Mouse (Mus musculus) lung, adult 18-20 months (tissue): ENCODE results near the gene 1700016K19Rik.

Experiments used
- DNase-seq, 2 experiments: peaks; one replicate each; pipeline ENCODE4 v3.0.0; 2022; ENCODE audit warnings: mixed read lengths in 2 of 2

The 1700016K19Rik gene

GRCm38 (mm10) chr11:75999440-76000155, at the start of gene 1700016K19Rik:
1700016K19Rik (plus strand) TSS chr11:75999912.
- peak; percentile 86 to 90 for DNase-seq

GRCm38 (mm10) chr11:75950459-75950858, 49.3 kb upstream of the 1700016K19Rik start:
- no peak for DNase-seq

- DNase-seq = no peak
Measured at GRCm38 (mm10) chr11:75951895-75952294, 47.8 kb upstream of the 1700016K19Rik start.

DNA sequence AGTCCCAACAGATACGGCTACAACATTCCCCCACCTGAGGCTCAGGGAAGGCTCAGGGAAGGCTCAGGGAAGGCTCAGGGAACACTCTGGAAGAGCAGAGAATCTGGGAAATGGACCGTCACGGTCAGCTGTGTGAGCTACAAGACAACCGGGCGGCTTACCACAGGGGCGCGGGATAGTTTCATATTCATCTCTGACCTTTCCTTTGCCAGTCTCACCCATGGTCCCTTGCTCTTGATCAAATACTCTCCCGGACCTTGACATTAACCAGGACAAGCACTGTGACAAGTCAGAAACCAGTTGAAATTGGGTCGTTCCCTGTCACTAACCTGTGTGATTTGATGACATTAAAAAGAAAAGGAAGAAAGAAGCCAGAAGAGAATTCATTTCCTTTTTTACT, 44.8 kb upstream of the 1700016K19Rik start:
- DNase-seq = no peak

- DNase-seq = no peak
Measured at GRCm38 (mm10) chr11:75956651-75957050, 43.1 kb upstream of the 1700016K19Rik start.

GRCm38 (mm10) chr11:75957124-75957832, 42.4 kb upstream of the 1700016K19Rik start:
- no peak for DNase-seq

DNA sequence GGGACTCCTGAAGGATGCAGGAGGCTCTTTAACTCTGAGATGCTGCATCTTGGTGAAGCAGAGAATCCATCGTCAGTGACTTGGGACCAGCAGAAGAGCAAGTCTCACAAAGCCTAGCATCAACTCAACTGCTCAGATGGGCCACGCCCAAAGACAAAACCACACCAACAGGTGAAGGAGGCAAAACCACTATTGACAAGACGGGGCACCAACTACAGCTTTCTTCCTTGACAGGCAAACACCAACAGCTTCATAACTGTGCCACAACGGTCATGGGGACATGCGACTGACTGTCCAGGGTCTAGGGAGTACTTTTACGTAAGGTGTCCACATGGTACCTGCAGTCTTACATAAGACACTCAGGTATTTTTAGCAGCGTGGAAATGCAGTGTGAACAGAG, 37.9 kb upstream of the 1700016K19Rik start:
- DNase-seq = peak in 1 of 2 experiments; percentile 26

DNA sequence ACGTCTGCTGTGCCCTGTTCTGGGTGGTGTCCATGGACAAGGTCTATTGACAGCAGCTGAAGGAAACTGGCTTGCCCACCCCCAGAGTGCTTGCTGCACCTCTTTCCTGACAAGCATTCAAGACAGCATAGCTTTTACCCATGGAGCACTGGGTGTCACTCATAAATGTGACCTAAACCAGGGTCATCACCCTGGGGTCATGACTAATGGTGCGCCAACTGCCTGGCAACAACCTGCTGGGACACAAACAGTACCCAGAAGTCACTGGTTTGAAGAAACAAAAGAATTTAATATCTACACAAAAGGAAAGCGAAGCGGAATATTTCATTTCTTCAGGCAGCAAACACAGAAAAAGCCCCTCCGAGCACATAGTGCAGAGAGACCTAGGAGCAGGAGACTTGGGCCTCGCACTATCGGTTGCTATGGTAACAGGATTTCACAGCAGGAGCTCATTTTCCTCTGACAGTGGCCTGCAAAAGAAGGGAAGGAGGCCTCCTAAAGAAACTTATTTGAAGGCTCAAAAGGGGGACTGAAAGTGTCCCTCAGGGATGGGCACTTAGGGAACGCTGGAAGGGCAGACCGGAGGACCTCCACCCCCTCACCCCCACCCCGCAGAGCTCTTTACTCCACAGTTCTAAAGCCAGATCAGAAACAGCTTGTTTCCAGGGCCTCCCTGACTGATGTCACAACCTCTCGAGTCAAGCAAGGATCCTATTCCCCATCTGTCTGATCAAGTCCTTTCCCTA, 35.8 kb upstream of the 1700016K19Rik start:
- no peak for DNase-seq

GRCm38 (mm10) chr11:75964476-75964730, 35.3 kb upstream of the 1700016K19Rik start:
- no peak for DNase-seq

DNA sequence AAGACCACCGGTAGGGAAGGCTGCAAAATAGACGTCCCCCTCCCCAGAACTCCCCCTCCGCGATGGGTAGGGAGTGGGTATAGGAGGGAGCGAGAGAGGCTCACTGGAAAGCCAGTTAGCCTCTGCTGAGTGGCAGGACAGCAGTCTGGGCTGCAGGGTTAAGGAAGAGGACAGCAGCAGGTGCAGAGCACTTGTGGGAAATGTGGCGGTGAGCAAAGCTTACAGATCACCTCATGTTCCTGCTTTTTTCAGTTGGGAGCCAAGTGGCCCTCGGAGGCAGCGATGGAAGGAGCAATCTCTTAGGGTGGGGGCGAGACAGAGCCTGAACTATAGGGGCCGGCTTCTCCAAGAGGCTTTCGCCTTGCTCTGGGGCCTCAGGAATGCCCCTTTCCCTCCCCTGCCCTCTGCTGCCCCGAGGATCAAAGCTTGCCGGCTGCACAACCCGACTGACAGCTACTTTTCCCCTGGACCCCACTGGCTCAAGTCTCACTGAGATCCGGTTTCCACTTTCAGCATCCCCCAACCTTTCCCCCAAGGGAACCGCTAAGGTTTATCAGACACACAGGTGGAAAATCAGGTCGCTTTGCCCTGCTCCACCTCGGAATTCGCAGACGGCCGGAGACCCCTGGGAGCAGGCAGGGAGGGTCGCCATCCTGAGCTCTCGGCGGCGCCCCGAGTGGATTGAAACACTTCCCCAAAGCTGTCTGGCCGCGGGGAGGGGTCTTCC, 33.9 kb upstream of the 1700016K19Rik start:
- no peak for DNase-seq

DNA sequence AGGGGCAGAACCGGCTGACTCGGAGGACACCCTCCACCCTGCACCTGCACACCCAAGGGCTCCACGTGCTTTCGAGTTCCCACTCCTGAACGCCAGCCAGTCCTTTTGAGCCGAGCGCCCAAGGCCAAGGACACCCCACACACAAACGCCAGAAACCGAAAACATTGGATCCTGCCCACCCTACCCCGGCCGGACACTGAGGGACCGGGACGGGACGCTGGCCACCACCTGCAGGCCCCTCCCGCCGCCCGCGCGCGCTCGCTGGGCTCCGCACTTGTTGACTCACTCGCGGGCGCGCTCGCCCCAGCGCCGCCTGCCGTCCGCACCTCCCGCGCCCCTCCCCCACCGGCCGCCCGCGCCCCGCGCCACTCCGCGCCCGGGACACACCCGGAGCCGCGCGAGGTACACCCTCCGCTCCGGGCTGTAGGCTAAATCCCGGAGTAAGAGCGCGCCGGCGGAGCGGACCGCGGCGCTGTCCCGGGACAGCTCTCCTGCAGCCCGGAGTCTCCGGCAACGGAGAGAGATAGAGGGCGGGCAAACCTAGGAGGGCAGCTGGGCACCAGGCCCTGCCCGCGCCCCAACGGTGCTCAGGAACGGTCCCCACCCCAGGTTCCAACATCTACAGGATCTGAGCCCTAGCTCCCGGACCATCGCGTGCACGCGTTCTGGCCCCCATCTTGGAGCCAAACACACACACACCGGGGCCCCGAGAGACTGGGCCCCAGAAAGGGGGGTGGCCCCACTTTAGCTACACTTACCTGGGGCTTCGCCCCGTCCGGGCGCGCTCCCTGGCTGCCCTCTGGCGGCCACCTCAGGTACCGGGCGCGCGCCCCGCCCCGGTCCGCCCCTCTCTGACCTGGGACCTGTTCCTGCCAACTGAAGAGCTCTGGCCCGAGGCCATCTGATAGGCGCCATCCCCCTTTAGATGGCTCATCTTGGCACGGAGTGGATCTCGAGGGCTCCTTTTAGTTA, 33.0 kb upstream of the 1700016K19Rik start:
- peak; percentile 85 to 88 for DNase-seq

- DNase-seq = no peak
Measured at GRCm38 (mm10) chr11:75968761-75969160, 31.0 kb upstream of the 1700016K19Rik start.

DNA sequence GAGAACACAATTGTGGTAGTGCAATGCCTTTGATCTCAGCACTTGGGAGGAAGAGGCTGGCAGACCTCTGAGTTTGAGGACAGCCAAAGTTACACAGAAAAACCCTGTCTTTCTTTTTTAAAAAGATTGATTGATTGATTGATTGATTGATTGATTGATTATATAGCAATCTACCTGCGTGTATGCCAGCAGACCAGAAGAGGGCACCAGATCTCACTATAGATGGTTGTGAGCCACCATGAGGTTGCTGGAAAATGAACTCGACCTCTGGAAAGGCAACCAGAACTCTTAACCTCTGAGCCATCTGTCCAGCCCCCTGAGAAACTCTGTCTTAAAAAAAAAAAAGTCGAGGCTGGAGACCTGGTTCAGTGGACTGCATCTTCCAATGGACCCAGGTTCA, 29.1 kb upstream of the 1700016K19Rik start:
- no peak for DNase-seq

DNA sequence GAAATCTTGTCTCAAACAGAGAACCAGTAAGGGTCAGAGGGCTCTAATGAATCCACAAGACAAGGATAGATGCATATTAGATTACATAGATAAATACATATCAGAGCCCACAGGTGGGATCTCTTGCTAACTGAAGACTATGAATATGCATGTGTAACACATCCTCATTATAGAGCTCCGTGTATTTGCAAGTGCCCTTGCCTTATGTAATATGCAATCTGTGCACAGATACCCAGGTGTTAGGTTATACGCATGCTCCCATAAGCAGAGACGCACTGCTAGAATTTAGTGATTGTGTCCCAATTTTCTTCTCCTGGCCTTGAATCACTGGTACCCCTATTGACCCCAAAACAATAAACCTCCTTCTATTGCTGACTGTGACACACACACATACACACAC, 27.5 kb upstream of the 1700016K19Rik start:
- no peak for DNase-seq

- DNase-seq = no peak
Measured at GRCm38 (mm10) chr11:75972916-75973567, 26.7 kb upstream of the 1700016K19Rik start.

- DNase-seq = no peak
Measured at GRCm38 (mm10) chr11:75973988-75974387, 25.7 kb upstream of the 1700016K19Rik start.

GRCm38 (mm10) chr11:75976748-75977147, 23.0 kb upstream of the 1700016K19Rik start:
- DNase-seq = peak; percentile 36 to 46

GRCm38 (mm10) chr11:75978051-75978450, 21.7 kb upstream of the 1700016K19Rik start:
- no peak for DNase-seq

DNA sequence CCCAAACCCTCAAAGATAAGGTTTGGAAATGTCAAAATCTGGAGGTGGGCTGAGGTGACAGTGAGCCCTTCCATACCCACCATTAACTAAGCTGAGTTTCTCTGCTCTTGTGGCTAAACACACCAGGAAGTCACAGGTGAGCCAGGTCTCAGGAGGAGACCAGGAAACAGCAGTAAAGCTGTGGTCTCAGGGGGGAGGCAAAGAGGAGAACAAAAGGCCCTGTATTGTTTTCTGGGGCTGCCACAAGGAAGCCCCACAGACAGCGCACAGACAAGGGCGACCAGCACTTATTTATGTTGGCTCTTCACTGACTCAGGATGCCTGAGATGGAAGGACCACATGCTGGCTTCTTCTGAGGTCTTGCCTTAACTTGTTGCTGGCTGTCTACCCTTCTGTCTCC, 19.3 kb upstream of the 1700016K19Rik start:
- no peak for DNase-seq

- DNase-seq = no peak
Measured at GRCm38 (mm10) chr11:75983194-75983593, 16.5 kb upstream of the 1700016K19Rik start.

DNA sequence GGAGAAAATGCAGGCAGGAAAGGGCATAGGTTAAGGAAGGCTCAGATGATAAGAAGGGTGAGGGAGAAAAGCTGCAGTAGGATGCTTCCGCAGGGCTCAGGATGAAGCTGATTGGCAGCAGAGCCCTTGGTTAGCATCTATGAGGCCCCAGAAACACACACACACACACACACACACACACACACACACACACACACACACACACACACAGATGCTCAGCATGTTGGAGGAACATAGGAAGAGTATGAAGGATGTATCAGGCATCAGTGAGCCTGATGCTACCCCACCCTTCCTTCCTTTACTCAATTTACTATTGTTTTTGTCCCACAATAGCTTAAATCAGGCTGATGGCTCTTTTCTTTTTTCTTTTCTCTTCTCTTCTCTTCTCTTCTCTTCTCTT, 15.1 kb upstream of the 1700016K19Rik start:
- no peak for DNase-seq
